Mouse (Mus musculus): ENCODE measurements around the gene Ap4s1. TPM values are rescaled to one million over a fixed set of nuclear protein-coding genes. Genes with fewer than 3 reads are reported as not detected.

The Ap4s1 gene
- polyA plus RNA-seq (2014; fragmentation: Illumina TruSeq; extraction: RNeasy Lipid Tissue Mini Kit (QIAGEN cat#74804); ENCODE audit: low read depth, low replicate concordance), result 65.8 TPM

DNA sequence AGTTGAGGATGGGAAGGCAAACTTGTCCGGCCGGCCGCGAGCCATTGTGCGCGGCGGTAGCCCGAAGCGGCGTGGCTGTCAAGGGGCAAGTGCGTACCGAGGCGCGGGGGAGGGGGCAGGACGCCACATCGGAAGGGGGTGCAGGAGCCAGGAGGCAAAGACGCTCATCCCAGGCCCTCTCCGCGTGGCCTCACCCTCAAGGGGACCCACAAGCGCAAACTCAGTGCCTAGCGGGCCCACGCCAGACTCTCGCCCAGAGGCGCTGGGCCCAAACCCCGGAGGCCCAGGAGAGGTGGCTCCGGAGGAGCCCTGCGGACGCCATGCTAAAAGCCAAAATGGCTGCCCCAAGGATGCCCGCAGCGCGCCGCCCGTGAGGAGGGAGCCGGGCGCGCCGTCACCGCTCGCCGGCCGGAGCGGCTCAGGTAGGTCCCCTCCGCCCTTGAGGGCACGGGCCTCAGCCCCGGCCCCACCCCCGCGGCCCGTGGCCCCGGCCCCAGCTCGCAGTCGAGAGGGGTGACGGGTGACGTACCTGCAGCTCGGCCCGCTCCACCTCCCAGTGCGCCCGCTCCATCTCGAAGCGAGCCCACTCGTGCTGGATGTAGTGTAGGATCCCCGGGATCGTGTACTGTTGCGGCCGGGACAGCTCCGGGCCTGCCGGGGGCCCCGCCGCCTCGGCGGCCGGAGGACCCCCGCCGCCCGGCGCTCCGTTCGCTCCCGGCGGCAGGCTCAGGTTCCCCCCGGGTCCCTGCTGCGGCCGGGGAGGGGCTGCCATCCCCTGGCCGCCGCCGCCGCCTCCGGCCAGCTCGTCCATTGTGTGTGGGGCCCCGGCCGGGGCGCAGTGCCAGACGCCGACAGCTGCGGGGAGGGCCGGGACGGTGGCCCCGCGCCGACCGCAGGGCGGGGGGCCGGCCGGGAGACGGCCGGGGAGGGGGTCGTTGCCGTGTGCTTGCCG is at the start of gene Ap4s1:
Ap4s1 (plus strand) TSS at position 141 of the 952 bp plus-strand sequence.

DNA sequence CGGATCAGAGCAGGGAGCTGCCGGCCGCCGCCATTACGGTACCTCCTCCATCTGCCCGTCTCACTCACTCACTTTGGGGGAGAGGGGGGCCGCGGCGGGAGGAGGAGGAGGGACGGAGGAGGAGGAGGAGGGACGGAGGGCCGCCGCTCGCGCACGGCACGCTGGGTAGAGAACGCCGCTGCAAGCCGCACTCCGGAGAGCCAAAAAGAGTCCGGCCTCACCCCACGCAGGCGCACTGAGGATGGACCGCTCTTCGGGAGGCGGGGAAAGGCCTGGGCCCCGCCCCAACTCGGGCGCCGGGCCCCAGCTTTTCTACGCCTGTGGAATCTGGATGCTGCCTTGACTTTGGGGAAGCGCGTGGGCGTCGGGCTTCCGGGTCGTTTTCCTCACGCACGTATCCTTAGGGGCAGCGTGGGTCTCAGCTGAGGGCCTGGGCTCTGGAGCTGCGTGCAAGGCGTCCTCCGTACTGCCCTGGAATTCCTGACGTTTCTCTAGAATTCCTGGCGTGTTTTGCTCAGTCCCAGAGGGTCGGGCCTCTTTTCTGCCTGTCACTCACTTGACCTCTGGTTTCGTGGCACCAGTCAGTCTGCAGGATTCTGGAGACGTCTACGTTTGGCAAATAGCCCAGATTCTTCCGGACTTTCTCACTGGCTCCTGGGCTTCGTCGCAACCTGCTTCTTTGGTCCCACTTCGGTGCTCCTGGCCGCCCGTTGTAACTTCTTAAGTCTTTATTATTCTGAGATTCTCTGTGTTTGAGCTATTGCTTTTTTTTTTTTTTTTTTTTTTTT is 1.2 kb downstream of the Ap4s1 start, which contains the start of gene Strn3:
Strn3 (minus strand) TSS at position 53 of the 788 bp plus-strand sequence.

Other genes with a start within 250 kb of the Ap4s1 start
- 7.9 TPM for gene Coch, start 97.7 kb upstream of the Ap4s1 start, polyA plus RNA-seq (2014; fragmentation: Illumina TruSeq; extraction: RNeasy Lipid Tissue Mini Kit (QIAGEN cat#74804); ENCODE audit: low read depth, low replicate concordance)
- 162 TPM for gene Strn3, start 864 bp downstream of the Ap4s1 start, polyA plus RNA-seq (2014; fragmentation: Illumina TruSeq; extraction: RNeasy Lipid Tissue Mini Kit (QIAGEN cat#74804); ENCODE audit: low read depth, low replicate concordance)
- gene Hectd1, start 138.5 kb downstream of the Ap4s1 start, polyA plus RNA-seq (2014; fragmentation: Illumina TruSeq; extraction: RNeasy Lipid Tissue Mini Kit (QIAGEN cat#74804); ENCODE audit: low read depth, low replicate concordance), result 82.0 TPM